Mouse (Mus musculus) hindbrain, embryonic 10.5 days (tissue): ENCODE measurements around the gene Rbm7. TPM values are rescaled to one million over a fixed set of nuclear protein-coding genes. Genes with fewer than 3 reads are reported as not detected.

ENCODE experiments used
- DNase-seq: peaks from one replicate; pipeline ENCODE4 v3.0.0-alpha.2; 2017; ENCODE audit warnings: low spot score
- H3K27ac ChIP-seq: fragments of 300-500 bp; sonication (generic); 2 replicates; pipeline ENCODE4 v1.5.1; 2016; ENCODE audit warnings: mild to moderate bottlenecking, moderate library complexity
- H3K27me3 ChIP-seq: fragments of 300-500 bp; sonication (generic); 2 replicates; pipeline ENCODE4 v1.6.1; 2016; ENCODE audit warnings: mild to moderate bottlenecking; ENCODE audit not compliant: poor library complexity, insufficient read depth, severe bottlenecking
- H3K36me3 ChIP-seq: fragments of 300-500 bp; sonication (generic); 2 replicates; pipeline ENCODE4 v1.6.1; 2016; ENCODE audit warnings: mild to moderate bottlenecking, moderate library complexity
- H3K4me1 ChIP-seq: fragments of 300-500 bp; sonication (generic); replicated peaks from 2 replicates; pipeline ENCODE4 v1.6.1; 2016; ENCODE audit warnings: mild to moderate bottlenecking
- H3K4me3 ChIP-seq: fragments of 300-500 bp; sonication (generic); 2 replicates; pipeline ENCODE4 v1.5.1; 2016; ENCODE audit warnings: mild to moderate bottlenecking, moderate library complexity
- H3K9me3 ChIP-seq: fragments of 300-500 bp; sonication (generic); 2 replicates; pipeline ENCODE4 v1.6.1; 2016; ENCODE audit warnings: mild to moderate bottlenecking, moderate library complexity
- WGBS: fragments of 180-500 bp; shearing (Covaris S2); methylation state at CpG from one replicate; pipeline ENCODE4 v1.1.7; 2016; 5-methylcytosine and 5-hydroxymethylcytosine counted together
- polyA plus RNA-seq: library from polyadenylated mRNA; unstranded; fragments of >200 nt; fragmentation: Nextera tagmentation; extraction: Ambion mirVana; gene quantifications from 2 replicates; pipeline ENCODE4 v1.2.1, GENCODE M21; 2016

Rbm7 gene
- polyA plus RNA-seq, 1 experiment from 2014 or later, result 101 TPM

GRCm38 (mm10) chr9:48447783-48448209 lies 47.3 kb downstream of the Rbm7 start:
- 40% methylated on average over 5 of the region's 5 CpGs for WGBS
- H3K9me3 ChIP-seq, result no peaks in the 10 kb centered on the region
- no peaks in the 10 kb centered on the region for H3K4me1 ChIP-seq
- H3K27ac ChIP-seq, result no peak overlapping the region
- no peak overlapping the region for H3K4me3 ChIP-seq
- no peaks in the 10 kb centered on the region for H3K27me3 ChIP-seq
- no peaks in the 10 kb centered on the region for H3K36me3 ChIP-seq
- no peak for DNase-seq

GRCm38 (mm10) chr9:48444821-48445220 lies 50.3 kb downstream of the Rbm7 start:
- H3K27ac ChIP-seq, result no peak overlapping the region
- no peak for DNase-seq
- H3K9me3 ChIP-seq, result no peaks in the 10 kb centered on the region
- no peak overlapping the region for H3K4me3 ChIP-seq
- no peaks in the 10 kb centered on the region for H3K4me1 ChIP-seq
- no peaks in the 10 kb centered on the region for H3K27me3 ChIP-seq
- 85% methylated on average over 2 of the region's 2 CpGs for WGBS
- H3K36me3 ChIP-seq, result no peaks in the 10 kb centered on the region

- no peaks in the 10 kb centered on the region for H3K4me1 ChIP-seq
- H3K9me3 ChIP-seq, result no peaks in the 10 kb centered on the region
- no peaks in the 10 kb centered on the region for H3K36me3 ChIP-seq
- WGBS, result 88% methylated on average over 1 of the region's 1 CpGs
- H3K4me3 ChIP-seq, result no peak overlapping the region
- no peaks in the 10 kb centered on the region for H3K27me3 ChIP-seq
- no peak overlapping the region for H3K27ac ChIP-seq
- no peak for DNase-seq
These were observed 51.2 kb downstream of the Rbm7 start for GRCm38 (mm10) chr9:48443873-48444272.

Other genes with a start within 250 kb of the Rbm7 start
- 0.78 and 1.0 TPM in 2 replicates for gene Nxpe2, start 141.8 kb downstream of the Rbm7 start, polyA plus RNA-seq
- 99.2 and 112 TPM in 2 replicates for gene Rexo2, start 14.7 kb downstream of the Rbm7 start, polyA plus RNA-seq
- gene Gm5617, start 143 bp upstream of the Rbm7 start, polyA plus RNA-seq, result 31.2 and 41.3 TPM in 2 replicates
- gene Nnmt, start 109.9 kb upstream of the Rbm7 start, polyA plus RNA-seq, result 0.46 and 0.97 TPM in 2 replicates